Mouse (Mus musculus) embryo, embryonic 11 days (tissue): ENCODE results near the gene Sult6b1.

ENCODE experiments used
- DNase-seq: peaks from one replicate; pipeline ENCODE4 v3.0.0-alpha.2; 2015

Gene Sult6b1

DNA sequence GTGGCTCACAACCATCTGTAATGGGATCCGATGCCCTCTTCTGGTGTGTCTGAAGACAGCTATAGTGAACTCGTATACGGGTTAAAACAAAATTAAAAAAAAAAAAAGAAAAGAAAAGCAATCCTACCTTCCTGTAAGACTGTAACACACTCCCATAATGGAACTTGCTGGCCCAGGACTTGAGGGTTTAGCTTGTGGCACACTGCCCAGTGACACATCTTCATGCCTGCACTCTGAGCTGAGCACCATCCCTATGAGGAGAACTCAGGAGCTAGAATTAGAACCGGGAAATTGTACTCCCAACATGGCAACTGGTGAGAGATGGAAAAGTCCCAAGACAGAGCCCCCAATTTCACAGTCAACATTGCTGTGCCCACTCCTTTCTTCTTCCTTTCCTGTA is 23.5 kb downstream of the Sult6b1 start:
- no peak for DNase-seq

DNA sequence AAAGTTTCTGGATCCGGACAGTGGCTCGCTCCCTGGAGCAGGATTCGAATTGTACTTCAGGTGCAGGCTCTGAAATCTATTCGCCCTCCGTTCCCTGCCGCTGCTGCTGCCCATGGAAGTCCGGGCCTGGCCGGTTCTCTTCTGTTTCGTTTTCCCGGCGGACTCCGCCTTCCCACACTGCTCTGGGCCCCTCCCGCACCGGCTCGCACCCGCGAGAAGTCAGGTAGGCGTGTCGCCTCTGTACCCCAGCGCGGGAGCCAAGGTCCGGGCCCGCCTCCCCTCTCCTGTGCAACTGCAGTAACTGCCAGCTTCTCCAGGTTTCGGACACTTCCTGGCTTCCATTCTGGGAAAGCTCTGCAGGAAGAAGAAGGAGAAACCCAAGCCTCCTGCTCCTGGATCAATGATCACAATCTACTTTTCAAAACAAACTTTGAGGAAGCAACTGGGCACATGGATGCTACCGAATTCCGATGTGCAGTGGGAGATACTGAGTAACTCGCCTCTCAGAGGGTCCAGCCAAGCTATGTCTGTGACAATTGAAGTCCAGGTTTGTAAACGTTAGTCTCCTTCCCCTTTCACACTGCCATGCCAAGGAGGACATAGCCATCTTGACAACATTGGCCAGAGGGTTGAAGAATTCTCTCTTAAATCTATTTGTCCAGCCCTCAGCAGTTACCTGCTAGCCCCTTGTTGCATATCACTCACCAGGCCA is 24.2 kb downstream of the Sult6b1 start, which contains the start of gene Eif2ak2:
Gene Eif2ak2, minus strand, starts transcription at position 173 of the 712 bp plus-strand sequence.
- peak; percentile 90 for DNase-seq

DNA sequence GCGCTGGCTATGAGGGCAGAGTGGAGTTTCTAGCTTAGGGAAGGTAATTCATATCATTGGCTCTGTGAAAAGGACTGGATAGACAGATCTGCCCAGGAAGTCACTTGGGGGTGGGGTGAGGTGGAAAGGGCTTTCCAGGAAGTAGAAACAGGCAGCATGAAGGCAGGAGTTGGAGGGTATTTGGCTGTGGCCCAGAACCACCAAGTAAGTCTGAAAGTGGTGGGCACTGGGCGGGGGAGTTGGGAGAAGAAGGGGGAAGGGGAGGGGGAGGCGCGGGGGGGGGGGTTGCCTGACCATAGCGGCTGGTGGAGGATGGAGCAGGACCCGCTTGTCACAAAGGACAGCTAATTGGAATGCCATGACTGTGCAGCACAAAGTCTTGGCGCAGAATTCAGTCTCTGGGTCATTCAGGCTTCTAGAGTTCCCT is 24.9 kb downstream of the Sult6b1 start:
- no peak for DNase-seq

DNA sequence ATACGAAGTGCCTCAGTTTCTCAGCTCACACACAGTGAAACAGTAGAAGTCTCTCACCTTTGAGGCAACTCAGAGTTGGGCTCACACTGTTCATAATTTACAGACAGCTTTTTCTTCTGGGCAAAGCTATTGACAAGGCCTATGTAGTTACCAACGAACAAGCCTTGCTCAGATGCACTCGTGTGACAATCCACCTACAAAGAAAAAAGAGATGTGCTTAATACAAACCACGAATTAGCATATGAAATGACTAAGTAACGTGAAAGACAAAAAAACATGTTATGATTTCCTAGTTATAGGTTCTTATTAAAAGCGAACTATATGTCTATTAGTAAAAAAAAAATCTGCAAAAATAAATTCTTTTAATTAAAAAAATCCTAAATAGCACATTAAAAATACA is 32.9 kb downstream of the Sult6b1 start:
- DNase-seq, result no peak

DNA sequence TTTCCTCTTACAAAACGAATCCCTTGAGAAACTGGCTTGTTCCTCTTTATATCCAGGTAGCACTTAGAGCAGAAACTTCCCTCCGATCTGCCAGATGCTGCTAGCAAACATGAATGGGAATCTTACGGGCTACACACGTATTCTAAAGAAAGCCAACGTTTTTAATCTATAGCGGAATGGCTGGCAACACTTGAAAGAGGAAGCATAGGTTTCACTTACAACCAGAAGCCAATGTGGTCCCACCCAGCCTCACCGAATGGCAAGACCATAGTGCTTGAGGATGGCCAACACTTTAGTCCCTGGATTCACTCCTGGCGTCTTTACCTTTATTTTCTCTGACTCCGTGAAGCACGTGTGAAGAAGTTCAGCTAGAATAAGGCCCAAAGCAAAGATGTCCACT is 50.5 kb downstream of the Sult6b1 start:
- no peak for DNase-seq

DNA sequence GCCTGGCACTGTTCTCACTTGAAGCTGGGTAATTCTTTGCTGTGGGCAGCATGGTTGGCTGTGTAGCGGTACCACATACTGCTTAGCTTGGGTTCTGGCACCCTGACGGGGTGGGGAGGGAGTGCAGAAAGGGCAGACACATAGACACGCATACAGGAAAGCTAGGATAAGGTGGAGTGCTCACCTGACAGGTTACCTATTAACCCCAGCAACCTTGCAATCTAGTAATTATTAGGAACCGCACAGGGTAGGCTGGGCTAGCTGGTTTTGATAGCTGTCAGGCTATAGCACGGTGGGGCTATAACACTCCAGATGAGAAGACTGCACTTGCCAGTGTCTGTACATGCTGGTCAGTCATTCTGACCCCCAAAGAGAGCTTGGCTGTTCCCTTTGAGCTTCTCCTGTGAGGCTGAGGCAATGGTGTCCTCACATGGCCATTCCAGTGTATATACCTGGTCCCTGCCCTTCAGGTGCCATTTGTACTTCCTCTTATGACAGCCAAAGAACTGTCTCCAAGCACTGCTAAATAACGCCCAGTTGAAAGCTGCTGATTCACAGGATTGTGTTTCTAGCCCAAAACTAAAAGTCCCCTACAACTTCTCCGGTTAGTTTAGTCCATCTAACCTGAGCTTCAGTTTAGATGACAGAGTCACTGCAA is 64.4 kb downstream of the Sult6b1 start:
- no peak for DNase-seq

DNA sequence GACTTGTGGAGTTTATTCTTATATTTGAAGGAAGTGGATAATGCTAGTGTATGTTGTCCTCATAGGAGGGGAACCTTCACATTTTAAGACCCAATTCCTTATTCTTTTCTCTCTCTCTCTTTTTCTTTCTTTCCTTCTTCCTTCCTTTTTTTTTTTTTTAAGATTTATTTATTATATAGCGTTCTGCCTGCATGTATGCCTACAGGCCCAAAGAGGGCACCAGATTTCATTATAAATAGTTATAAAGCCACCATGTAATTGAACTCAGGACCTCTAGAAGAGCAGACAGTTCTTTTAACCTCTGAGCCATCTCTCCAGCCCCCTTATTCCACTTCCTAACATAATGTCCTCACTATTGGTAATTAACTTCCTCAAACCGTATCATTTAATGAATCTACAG is 70.7 kb downstream of the Sult6b1 start:
- DNase-seq, result peak; percentile 27

- DNase-seq, result peak; percentile 100
Measured at GRCm38 (mm10) chr17:78834856-78835835, 71.6 kb downstream of the Sult6b1 start, which contains the start of the genes Heatr5b and Gpatch11. Gene Heatr5b (minus strand): TSS chr17:78835364. Gene Gpatch11 (plus strand): TSS chr17:78835567.
